In genomic region chr2:167932727-167933231, GRCm38 (mm10) we compare ENCODE assay signal across 8 mouse cellular contexts. TPM values are rescaled to one million over a fixed set of nuclear protein-coding genes. Genes with fewer than 3 reads are reported as not detected.
A peak's percentile ranks its signal among the peaks of the same experiment; 100 is the strongest.
DNase-seq lines count a peak whose midpoint lies in the region; ATAC-seq and TF ChIP-seq lines count a peak whose summit lies in the region.

No protein-coding gene starts in this region.

- intact Hi-C loops in heart, postnatal 25 days (cut with DNase I) = no loop called here

- DNase-seq in heart, postnatal 25 days (ENCODE audit: low spot score) = no peak
- DNase-seq in Patski (ENCODE audit: low read depth, low spot score) = no peak
- DNase-seq in gastrocnemius, postnatal 25 days = no peak
- no peak for DNase-seq in left cerebral cortex, adult 8-10 months (ENCODE audit: low spot score in 2 of 2)

- no peaks in the 10 kb centered on the region for H3K36me3 ChIP-seq in heart, embryonic 16.5 days (ENCODE audit: control insufficient read depth, insufficient read depth)
- no peaks in the 10 kb centered on the region for H3K36me3 ChIP-seq in forebrain, embryonic 15.5 days
- H3K36me3 ChIP-seq in liver, embryonic 16.5 days (ENCODE audit: control insufficient read depth, insufficient read depth) = no peaks in the 10 kb centered on the region
- H3K36me3 ChIP-seq in small intestine, adult 2 months (ENCODE audit: control insufficient read depth, insufficient read depth, low read length) = no peaks in the 10 kb centered on the region

- H3K27ac ChIP-seq in heart, embryonic 16.5 days (ENCODE audit: low read length) = peak overlapping the region; percentile 84
- H3K27ac ChIP-seq in forebrain, embryonic 15.5 days (replicated peaks) = peak overlapping the region; percentile 80
- H3K27ac ChIP-seq in liver, embryonic 16.5 days (ENCODE audit: low read length) = peak overlapping the region; percentile 43
- no peak overlapping the region for H3K27ac ChIP-seq in small intestine, adult 2 months (ENCODE audit: insufficient read depth, low read depth, low read length)

- CTCF ChIA-PET in Patski (lab: Charles Lee) = interaction anchor here (1.0 to 1.5 kb wide), 2 partner anchors 9 to 10 kb away, joined by 3 read pairs; no protein-coding TSS in a partner anchor

- H3K4me3 ChIP-seq in heart, embryonic 16.5 days (ENCODE audit: low read length) = peak overlapping the region; percentile 78
- peak overlapping the region; percentile 69 for H3K4me3 ChIP-seq in forebrain, embryonic 15.5 days
- H3K4me3 ChIP-seq in liver, embryonic 16.5 days (ENCODE audit: low read depth, low read length) = peak overlapping the region; percentile 89
- H3K4me3 ChIP-seq in small intestine, adult 2 months (ENCODE audit: low read depth, low read length) = peak overlapping the region; percentile 85

- WGBS in heart, embryonic 16.5 days = under 1% methylated on average over 18 of the region's 18 CpGs
- under 1% methylated on average over 18 of the region's 18 CpGs for WGBS in forebrain, embryonic 15.5 days
- WGBS in liver, embryonic 16.5 days (ENCODE audit: insufficient replicate concordance) = under 1% methylated on average over 18 of the region's 18 CpGs
- WGBS in small intestine, adult 2 months = 3% methylated on average over 18 of the region's 18 CpGs

- H3K9ac ChIP-seq in heart, embryonic 16.5 days (ENCODE audit: low read length) = peak overlapping the region; percentile 87
- peak overlapping the region; percentile 85 for H3K9ac ChIP-seq in forebrain, embryonic 15.5 days (replicated peaks)
- H3K9ac ChIP-seq in liver, embryonic 16.5 days (ENCODE audit: low read depth, low read length) = peak overlapping the region; percentile 86

- in situ Hi-C loops in Patski (cut with MboI; ENCODE audit: low pct_unique_long_range_greater_than_20kb) = no loop called here

- no peak for TF ChIP-seq CTCF in Patski (IDR thresholded peaks at IDR 0.05)
- no peak for TF ChIP-seq CTCF in small intestine, adult 2 months (IDR thresholded peaks at IDR 0.05; ENCODE audit: extremely low read depth, insufficient read length, insufficient replicate concordance, low read depth, low read length)

- no peak for TF ChIP-seq POLR2A in small intestine, adult 2 months (IDR thresholded peaks at IDR 0.05; ENCODE audit: low read depth, low read length)

- POLR2A ChIA-PET in Patski (lab: Charles Lee) = interaction anchor here (1.0 kb wide), 1 partner anchor 19 kb away, joined by 3 read pairs; no protein-coding TSS in a partner anchor

- H3K9me3 ChIP-seq in heart, embryonic 16.5 days (replicated peaks; ENCODE audit: control insufficient read depth, low read length) = no peaks in the 10 kb centered on the region
- H3K9me3 ChIP-seq in forebrain, embryonic 15.5 days = no peaks in the 10 kb centered on the region
- no peaks in the 10 kb centered on the region for H3K9me3 ChIP-seq in liver, embryonic 16.5 days (replicated peaks; ENCODE audit: control insufficient read depth, low read length)

- H3K4me1 ChIP-seq in heart, embryonic 16.5 days (ENCODE audit: control insufficient read depth, insufficient read depth, low read length) = peaks cover 29% of the 10 kb centered on the region
- H3K4me1 ChIP-seq in forebrain, embryonic 15.5 days = peaks cover 41% of the 10 kb centered on the region
- H3K4me1 ChIP-seq in liver, embryonic 16.5 days (ENCODE audit: control insufficient read depth, low read depth, low read length) = peaks cover 24% of the 10 kb centered on the region
- H3K4me1 ChIP-seq in small intestine, adult 2 months (ENCODE audit: control insufficient read depth, insufficient read depth, insufficient read length, low read length) = peaks cover 10% of the 10 kb centered on the region; the same call in 1 of the 2 replicates

- ATAC-seq in heart, embryonic 16.5 days (replicated peaks; ENCODE audit: extremely low read depth, insufficient read depth, low FRiP score) = peak; percentile 25
- peak; percentile 3 for ATAC-seq in Patski
- peak; percentile 62; the same call in 1 of the 2 replicates for ATAC-seq in forebrain, embryonic 15.5 days (replicated peaks)
- ATAC-seq in liver, embryonic 16.5 days (ENCODE audit: low read depth) = peak; percentile 17; the same call in 1 of the 2 replicates

- peak overlapping the region; percentile 88 for H3K4me2 ChIP-seq in heart, embryonic 16.5 days (ENCODE audit: low read depth, low read length)
- H3K4me2 ChIP-seq in forebrain, embryonic 15.5 days (replicated peaks) = peak overlapping the region; percentile 67
- H3K4me2 ChIP-seq in liver, embryonic 16.5 days (ENCODE audit: low read depth, low read length) = peak overlapping the region; percentile 96

- no peaks in the 10 kb centered on the region for H3K27me3 ChIP-seq in heart, embryonic 16.5 days (ENCODE audit: control insufficient read depth, insufficient read depth, low read length)
- no peaks in the 10 kb centered on the region for H3K27me3 ChIP-seq in Patski
- H3K27me3 ChIP-seq in forebrain, embryonic 15.5 days = no peaks in the 10 kb centered on the region
- H3K27me3 ChIP-seq in liver, embryonic 16.5 days (ENCODE audit: control insufficient read depth, insufficient read depth, low read depth, low read length) = no peaks in the 10 kb centered on the region
- no peaks in the 10 kb centered on the region for H3K27me3 ChIP-seq in small intestine, adult 2 months (ENCODE audit: control insufficient read depth, insufficient read depth, low read length)

RNA-seq across cellular contexts. Expression of gene Ptpn1, which starts 0.9 kb away (rescaled TPM):
- polyA plus RNA-seq in heart, embryonic 16.5 days (2015; fragmentation: Nextera tagmentation; extraction: Ambion mirVana) = 44.7 and 50.8 TPM in 2 replicates
- 10 to 100 TPM; 21.9 to 23.4 TPM for total RNA-seq in heart, postnatal 25 days (2021)
- polyA plus RNA-seq in Patski (2021) = 49.2 TPM
- polyA plus RNA-seq in forebrain, embryonic 15.5 days (2015; fragmentation: Nextera tagmentation; extraction: Ambion mirVana) = 95.0 and 105 TPM in 2 replicates
- polyA plus RNA-seq in liver, embryonic 16.5 days (2015; fragmentation: Nextera tagmentation; extraction: Ambion mirVana) = 22.0 and 22.4 TPM in 2 replicates
- 13.5 and 24.4 TPM in 2 replicates for polyA plus RNA-seq in small intestine, adult 2 months (2012; rRNA removed)
- 10 to 100 TPM; 13.5 to 14.3 TPM for total RNA-seq in gastrocnemius, postnatal 25 days (2021)
- total RNA-seq in left cerebral cortex, adult 8-10 months (2022) = 10 to 100 TPM; 40.0 to 54.9 (median 50.1) TPM

Comparison
In these comparisons a context has a peak if more than half of its experiments do, and no peak if none do; other contexts are left out.
1. ATAC-seq: peak in every context shown above with its lines; median percentile 62 in forebrain, embryonic 15.5 days; 25 in heart, embryonic 16.5 days; 17 in liver, embryonic 16.5 days; 3 in Patski.